Mouse (Mus musculus) regulatory T cell (primary cell): ENCODE results near the gene Cdkn2b.

ENCODE experiments used
- in situ Hi-C: fragments of 300-600 bp; cut with MboI, MseI; formaldehyde crosslinking; loops from one replicate; pipeline ENCODE4 v1.15.1; 2025; ENCODE audit warnings: high pct_unique_total_duplicates

Gene Cdkn2b

DNA sequence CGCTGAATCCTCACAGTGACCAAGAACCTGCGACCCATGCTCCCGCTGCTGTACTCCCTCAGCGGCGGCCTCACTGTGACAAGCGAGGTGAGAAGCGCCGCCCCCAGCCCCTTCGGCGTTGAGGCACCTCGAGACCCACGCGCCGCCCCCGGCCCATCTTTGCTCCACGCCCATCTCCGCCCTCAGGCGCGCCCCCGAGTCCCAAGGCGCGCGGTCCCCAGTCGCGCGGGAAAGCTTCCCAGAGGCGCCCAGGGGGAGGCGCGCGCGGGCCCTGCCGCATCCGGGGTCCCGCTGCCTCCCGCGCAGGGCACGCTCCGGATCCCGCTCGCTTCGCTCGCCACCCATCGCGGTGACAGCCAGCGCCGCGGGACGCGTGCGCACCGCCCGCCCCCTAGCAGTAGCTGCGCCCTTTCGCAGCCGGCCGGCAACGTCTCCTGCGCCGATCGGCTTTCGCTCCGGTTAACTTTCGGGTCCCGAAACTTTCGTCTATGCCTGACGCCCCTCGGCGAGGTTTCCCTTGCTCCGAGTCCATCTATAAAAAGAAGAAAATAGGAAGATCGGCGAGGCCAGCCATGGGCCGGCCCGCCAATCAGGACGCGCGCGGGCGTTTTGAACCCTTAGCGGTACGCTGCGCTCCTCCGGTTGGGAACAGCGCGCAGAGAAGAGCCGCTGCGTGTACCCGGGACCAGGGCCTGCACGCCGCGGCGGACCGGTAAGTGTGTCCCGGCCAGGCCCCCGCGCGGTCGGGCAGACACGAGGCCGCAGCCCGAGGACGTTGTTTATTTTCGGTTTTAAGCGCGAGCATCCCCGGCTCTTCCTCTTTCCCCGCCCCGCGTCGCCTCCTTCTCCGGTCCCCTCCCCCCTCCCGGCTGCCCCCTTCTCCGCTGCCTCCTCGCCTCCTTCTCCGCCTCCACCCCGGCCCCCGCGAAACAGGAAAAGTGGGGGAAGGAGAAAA lies 16.1 kb downstream of the Cdkn2b start, which contains the start of gene Cdkn2a:
Cdkn2a (minus strand) TSS at position 168 of the 955 bp plus-strand sequence.
- in situ Hi-C loops, result loop anchor here (5.0 to 10.0 kb wide), 3 partner anchors 60 to 233 kb away; no protein-coding TSS in a partner anchor

DNA sequence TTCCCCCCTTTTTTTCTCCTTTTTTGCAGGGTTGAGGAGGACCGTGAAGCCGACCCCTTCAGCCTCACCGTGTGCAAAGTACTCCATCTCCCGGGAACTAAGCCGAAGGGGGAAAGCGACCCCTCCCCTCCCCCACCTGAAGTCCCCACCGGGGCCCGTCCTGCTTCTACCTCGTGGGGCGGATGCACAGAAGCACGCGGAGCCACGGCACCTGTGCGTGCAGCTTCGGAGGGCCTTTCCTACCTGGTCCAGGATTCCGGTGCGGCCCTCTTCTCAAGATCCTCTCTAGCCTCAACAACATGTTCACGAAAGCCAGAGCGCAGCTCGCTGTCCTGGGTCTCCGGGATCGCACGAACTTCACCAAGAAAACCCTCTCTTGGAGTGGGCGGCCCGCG lies 16.8 kb downstream of the Cdkn2b start:
- in situ Hi-C loops, result loop anchor here (10.0 kb wide), 2 partner anchors 61 to 149 kb away; no protein-coding TSS in a partner anchor

DNA sequence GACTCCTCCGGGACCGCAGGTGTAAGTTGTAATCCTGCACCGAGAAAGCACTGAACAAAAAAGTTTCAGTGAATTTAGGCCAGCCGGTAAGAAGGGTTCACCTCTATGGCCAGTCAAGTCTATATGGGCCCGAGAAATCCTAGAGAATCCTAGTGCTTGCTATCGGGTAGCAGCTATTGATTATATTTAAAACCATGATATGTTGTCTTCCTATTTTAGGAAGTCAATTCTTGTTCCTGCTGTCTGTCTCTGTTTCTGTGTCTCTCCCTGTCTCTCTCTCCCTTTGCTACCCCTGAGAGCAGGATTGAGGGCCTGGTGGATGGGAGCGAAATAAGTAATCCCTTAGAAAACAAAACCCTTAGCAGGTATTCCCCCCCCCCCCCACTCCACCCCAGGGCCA lies 17.3 kb downstream of the Cdkn2b start:
- in situ Hi-C loops, result loop anchor here (10.0 kb wide), 2 partner anchors 61 to 149 kb away; no protein-coding TSS in a partner anchor

- in situ Hi-C loops, result no loop called here
Measured at GRCm38 (mm10) chr4:89289028-89289427, 21.8 kb downstream of the Cdkn2b start.

- in situ Hi-C loops, result no loop called here
Measured at GRCm38 (mm10) chr4:89286566-89286965, 24.3 kb downstream of the Cdkn2b start.

- in situ Hi-C loops, result no loop called here
Measured at GRCm38 (mm10) chr4:89285688-89286087, 25.2 kb downstream of the Cdkn2b start.

DNA sequence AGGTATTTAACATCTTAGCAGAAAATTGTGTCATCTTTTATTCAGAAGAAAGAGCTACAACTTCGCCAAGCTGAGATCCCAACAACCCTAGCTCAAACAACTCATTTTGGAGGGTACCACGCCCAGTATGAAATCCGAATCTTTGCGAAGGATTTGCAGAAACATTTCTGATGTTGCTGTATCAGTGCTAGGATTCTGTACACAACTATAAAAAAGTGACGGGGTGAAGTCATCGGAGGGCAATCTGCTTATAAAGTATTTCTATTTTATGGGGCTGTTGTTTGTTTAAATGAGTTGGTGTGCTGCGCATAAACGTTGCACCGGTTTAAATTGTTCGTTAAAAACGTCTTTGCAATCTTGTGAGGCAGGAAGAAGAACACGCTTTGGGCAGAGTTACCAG lies 28.2 kb downstream of the Cdkn2b start:
- in situ Hi-C loops, result no loop called here

DNA sequence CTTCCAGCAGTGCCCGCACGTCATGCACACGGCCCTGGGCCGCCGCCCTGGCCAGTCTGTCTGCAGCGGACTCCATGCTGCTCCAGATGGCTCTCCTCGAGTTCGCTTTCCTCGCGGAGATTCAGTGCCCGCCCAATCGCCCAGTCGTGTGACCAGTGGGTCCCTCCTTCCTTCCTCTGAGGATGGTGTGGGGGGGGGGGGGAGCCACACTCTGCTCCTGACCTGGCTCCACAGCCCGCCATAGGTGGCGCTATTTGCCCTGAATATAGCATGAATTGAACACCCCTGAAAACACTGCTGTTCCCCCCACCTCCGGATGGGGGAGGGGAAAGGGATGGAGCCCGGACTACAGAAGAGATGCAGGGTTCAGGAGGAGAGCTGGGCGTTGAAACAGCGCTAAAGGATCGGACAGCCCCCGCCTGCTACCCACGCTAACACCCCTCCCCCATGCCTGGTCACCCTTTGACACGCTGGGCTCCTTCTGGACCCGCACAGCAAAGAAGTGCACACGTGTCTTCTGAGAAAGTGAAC lies 28.7 kb downstream of the Cdkn2b start:
- in situ Hi-C loops, result no loop called here

DNA sequence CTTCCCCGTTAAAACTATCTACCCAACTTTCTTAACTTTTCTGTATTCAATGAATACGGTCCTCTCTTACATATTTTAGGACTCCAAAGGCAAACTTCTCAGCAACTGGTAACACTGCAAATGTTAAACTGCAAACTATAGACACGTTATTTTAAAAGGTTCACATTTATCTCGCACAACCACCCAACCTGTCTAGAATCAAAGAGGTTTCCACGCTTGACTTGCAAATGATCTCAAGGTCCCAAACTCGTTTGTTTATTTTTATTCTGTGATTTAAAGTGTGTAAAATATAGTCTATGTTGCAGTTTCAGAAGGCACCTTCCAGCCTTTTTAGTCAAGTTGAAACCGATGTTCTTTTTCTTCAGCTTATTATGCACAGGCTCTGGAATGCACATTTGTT lies 29.6 kb downstream of the Cdkn2b start:
- in situ Hi-C loops, result no loop called here

DNA sequence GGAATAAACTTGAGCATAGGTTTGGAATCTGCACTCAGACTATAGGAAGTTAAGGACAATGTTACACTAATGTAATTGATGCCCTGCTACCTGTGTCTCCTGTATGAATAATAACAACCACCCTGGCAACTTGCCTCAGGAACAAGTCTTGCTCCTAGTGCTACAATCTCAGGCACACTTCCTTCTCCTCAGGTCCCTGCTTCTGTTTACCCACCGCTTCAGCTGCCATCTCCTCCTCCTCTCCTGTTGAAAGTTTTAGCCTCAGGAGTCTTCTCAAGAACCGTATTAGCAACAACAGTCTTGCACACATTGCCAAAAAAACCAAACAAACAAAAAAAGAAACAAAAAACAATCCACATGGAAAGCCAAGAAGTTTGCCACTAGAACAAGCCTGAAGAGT lies 31.2 kb downstream of the Cdkn2b start:
- in situ Hi-C loops, result no loop called here

- in situ Hi-C loops, result no loop called here
Measured at GRCm38 (mm10) chr4:89277381-89277940, 33.4 kb downstream of the Cdkn2b start.

DNA sequence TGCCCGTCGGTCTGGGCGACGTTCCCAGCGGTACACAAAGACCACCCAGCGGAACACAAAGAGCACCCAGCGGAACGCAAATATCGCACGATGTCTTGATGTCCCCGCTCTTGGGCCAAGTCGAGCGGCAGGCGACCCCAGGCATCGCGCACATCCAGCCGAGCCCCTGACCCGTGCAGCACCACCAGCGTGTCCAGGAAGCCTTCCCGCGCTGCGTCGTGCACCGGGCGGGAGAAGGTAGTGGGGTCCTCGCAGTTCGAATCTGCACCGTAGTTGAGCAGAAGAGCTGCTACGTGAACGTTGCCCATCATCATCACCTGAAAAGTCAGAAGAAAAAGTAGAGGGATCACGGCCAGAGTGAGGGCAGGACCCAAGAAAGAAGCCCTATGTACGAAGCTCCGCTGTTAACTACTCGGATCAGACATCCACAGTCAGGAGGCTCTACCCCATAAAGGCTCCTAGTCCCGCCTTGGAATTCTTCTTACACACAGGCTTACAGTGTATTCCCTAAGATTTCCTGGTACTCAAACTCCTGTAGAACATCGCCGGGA lies 34.1 kb downstream of the Cdkn2b start:
- in situ Hi-C loops, result no loop called here

- in situ Hi-C loops, result no loop called here
Measured at GRCm38 (mm10) chr4:89275811-89276584, 34.8 kb downstream of the Cdkn2b start.

DNA sequence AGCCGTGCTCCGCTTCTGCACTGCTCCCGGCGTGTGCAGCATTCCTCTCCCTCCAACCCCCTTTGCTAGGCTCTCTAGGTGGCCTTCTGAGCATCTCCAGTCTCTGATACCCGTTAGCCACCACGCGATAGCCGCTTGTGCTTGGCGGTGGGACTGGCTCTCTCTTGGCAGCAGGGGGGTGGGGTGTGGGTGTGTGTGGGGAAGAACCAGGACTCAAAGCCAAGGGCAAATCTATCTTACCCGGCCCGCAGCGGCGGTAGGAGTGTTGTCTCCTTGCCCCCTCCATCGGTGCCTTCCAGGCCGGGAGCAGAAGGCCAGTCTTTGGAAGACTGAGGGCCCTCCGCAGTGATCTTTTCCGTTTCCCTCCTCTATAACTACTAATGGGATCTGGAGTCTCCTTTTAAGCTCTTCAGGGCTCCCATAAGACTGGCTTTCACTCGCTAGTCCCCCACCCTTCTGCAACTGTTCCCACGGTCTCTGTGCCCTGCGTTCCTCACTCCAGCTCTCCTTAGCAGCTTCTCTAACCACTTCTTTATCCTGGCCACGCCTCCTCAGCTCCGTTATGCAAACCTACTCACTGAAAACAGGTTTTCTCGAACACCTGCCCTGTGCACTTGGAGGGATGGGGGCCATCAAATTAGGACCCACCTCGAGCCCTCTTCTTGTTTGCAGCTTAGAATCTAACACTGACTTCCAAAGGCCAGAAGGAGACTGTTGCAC lies 35.9 kb downstream of the Cdkn2b start:
- in situ Hi-C loops, result no loop called here

DNA sequence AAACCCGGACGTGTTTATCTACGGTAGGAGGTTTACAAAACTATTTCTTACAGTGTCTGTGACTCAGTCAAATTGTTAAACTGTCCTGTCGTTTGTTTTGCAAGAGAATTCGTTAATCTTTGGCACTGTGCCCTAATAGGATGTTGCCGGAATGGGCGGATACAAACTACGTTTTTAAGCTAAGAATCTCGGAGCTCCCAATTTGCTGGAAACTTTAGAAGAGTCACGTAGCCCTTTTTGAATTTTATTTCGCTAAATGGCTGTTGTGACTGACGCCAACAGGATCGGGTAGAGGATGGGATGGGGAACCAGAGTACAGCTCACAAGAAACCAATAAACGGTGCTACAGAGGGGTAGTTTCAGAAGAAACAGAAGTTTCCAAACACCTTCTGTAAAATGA lies 36.8 kb downstream of the Cdkn2b start:
- in situ Hi-C loops, result no loop called here

DNA sequence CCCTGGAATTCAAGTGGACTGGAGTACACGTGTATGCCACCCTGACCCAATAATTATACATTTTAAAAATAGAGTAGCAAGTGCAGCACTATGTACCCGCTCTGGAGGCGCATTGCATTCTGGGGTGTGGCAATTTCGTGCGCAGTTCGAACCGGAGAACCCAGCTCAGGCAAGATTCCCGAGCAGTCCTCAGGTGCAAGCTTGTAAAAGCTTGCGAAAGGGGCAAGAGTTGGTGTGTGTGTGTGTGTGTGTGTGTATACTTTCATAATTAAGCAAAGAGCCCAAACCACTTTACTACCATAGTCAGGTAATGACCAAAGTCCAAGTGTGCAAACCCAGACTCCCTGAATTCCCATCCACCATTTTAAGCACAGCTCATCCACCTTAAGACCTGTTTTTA lies 37.3 kb downstream of the Cdkn2b start:
- in situ Hi-C loops, result no loop called here

DNA sequence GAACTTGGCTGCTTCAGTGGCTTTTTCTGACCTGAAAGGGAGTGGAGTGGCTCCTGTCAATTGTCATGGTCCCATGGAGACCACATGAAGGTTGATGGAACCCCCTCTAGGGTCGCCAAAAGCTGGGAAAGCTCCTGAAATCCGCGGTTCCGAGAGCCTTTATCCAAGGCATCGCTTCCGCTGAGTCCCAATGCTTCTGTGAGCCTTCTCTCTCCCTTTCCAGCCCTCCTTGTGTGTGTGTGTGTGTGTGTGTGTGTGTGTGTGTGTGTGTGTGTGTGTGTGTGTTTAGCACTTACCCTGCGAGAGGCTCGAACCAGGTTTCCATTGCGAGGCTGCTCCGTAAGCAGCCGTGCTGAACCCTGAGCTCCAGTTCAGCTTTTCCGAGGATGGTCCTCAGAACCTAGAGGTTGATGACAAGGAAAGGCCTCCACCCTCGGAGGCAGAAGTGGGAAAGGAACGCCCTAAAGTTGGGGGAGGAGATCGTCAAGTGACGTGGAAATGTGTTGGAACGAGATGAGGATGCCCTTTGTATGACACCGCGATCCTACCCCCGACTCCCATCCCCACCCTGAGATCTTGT lies 37.8 kb downstream of the Cdkn2b start:
- in situ Hi-C loops, result no loop called here

DNA sequence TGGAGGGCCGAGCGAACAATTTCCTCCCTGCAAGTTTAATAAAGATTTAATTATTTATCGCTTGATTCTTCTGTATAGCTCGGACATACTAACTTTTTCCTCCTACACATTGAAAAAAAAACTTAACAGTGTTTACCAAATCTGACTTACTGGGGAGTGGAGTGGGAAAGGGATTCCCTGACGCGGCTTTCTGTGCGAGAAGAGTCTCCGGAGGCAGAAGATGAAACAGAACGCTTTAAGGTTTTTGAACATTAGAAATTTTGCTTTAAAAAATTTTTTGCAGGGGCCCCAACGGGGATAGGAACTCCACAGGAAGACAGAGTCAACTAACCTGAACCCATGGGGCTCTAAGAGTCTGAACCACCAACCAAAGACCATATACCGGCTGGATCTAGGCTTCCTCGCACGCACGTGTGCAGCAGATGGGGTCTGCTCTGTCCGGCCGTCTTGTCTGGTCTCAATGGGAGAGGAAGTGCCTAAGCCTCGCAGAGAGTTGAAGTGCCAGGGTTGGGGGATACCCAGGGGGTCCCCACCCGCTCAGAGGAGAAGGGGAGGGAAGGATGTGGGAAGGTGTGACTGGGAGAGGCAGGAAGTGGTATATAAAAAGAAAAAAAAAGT lies 38.6 kb downstream of the Cdkn2b start:
- in situ Hi-C loops, result no loop called here

DNA sequence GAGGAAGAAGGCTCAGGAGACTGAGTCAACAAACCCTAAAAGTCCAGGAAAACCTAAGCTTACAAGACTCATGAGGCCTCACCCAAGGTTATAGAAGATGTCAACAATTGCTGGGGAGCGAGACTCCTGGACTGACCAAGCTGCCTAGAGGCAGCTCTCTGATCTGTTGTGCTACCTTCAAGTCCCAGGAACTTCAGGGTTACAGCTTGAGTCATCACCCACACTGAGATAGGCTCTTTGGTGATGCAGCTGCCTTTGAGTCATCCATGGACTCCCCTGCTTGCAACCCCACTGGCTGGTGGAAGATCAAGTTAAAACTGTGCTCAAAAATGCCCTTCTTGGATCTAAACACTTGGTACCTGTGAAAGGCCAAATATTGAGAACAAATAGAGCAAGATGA lies 53.1 kb downstream of the Cdkn2b start:
- in situ Hi-C loops, result no loop called here
